ENCODE assay signal across 11 mouse cellular contexts in genomic region chr19:6383470-6383869, GRCm38 (mm10). TPM values are rescaled to one million over a fixed set of nuclear protein-coding genes. Genes with fewer than 3 reads are reported as not detected.
DNase-seq lines count a peak whose midpoint lies in the region; ATAC-seq and TF ChIP-seq lines count a peak whose summit lies in the region.
"Had no signal": no experiment of that assay in that cellular context is flagged by ENCODE, and none has a peak within 500 bp of the region (broad histone marks: within the 10 kb centered on the region; RNA-seq: fewer than 3 reads in every experiment).

No protein-coding gene starts in this region.

- H3K9me3 ChIP-seq in kidney, embryonic 15.5 days (replicated peaks) = no peaks in the 10 kb centered on the region
- H3K9me3 ChIP-seq in embryonic facial prominence, embryonic 10.5 days = no peaks in the 10 kb centered on the region
- no peaks in the 10 kb centered on the region for H3K9me3 ChIP-seq in hindbrain, postnatal 0 days (ENCODE audit: low read length)
- H3K9me3 ChIP-seq: limb, embryonic 12.5 days; stomach, embryonic 15.5 days had no signal

- no peaks in the 10 kb centered on the region for H3K27me3 ChIP-seq in kidney, embryonic 15.5 days
- peaks cover 4% of the 10 kb centered on the region; the same call in 1 of the 2 replicates for H3K27me3 ChIP-seq in embryonic facial prominence, embryonic 10.5 days (replicated peaks; ENCODE audit: low read depth, poor library complexity, severe bottlenecking)
- H3K27me3 ChIP-seq in hindbrain, postnatal 0 days (ENCODE audit: insufficient read depth, low read length) = no peaks in the 10 kb centered on the region
- H3K27me3 ChIP-seq: stomach, embryonic 15.5 days had no signal

- peaks cover 50% of the 10 kb centered on the region for H3K4me1 ChIP-seq in kidney, embryonic 15.5 days
- peaks cover 32% of the 10 kb centered on the region for H3K4me1 ChIP-seq in embryonic facial prominence, embryonic 10.5 days
- peaks cover 4% of the 10 kb centered on the region; the same call in 1 of the 2 replicates for H3K4me1 ChIP-seq in hindbrain, postnatal 0 days (ENCODE audit: insufficient read depth, low read length)

- H3K4me2 ChIP-seq in kidney, embryonic 15.5 days = no peak overlapping the region
- H3K4me2 ChIP-seq in hindbrain, postnatal 0 days (ENCODE audit: low read depth, low read length) = no peak overlapping the region
- H3K4me2 ChIP-seq: limb, embryonic 12.5 days had no signal

- TF ChIP-seq CTCF in hindbrain, postnatal 0 days (IDR thresholded peaks at IDR 0.05; ENCODE audit: low read depth) = no peak

- H3K36me3 ChIP-seq in kidney, embryonic 15.5 days = peaks cover 15% of the 10 kb centered on the region
- H3K36me3 ChIP-seq in embryonic facial prominence, embryonic 10.5 days (replicated peaks) = peaks cover 26% of the 10 kb centered on the region
- H3K36me3 ChIP-seq in hindbrain, postnatal 0 days (ENCODE audit: insufficient read depth, low read length) = peaks cover 3% of the 10 kb centered on the region; the same call in 1 of the 2 replicates
- H3K36me3 ChIP-seq: stomach, embryonic 15.5 days had no signal

- no peak overlapping the region for H3K9ac ChIP-seq in kidney, embryonic 15.5 days
- no peak overlapping the region for H3K9ac ChIP-seq in hindbrain, postnatal 0 days (replicated peaks; ENCODE audit: low read length)
- H3K9ac ChIP-seq: limb, embryonic 12.5 days; stomach, embryonic 15.5 days had no signal

- H3K27ac ChIP-seq in kidney, embryonic 15.5 days = peak overlapping the region; percentile 87
- 0 out of 2 replicates have a peak overlapping the region, but pooled peaks have one; percentile 0 for H3K27ac ChIP-seq in embryonic facial prominence, embryonic 10.5 days (replicated peaks)
- H3K27ac ChIP-seq in hindbrain, postnatal 0 days = peak overlapping the region; percentile 0; the same call in 1 of the 2 replicates
- H3K27ac ChIP-seq: stomach, embryonic 15.5 days had no signal

- 29% methylated on average over 5 of the region's 5 CpGs for WGBS in kidney, embryonic 15.5 days
- WGBS in embryonic facial prominence, embryonic 10.5 days = 53% methylated on average over 5 of the region's 5 CpGs
- WGBS in hindbrain, postnatal 0 days = 47% methylated on average over 5 of the region's 5 CpGs

- DNase-seq in cerebellum, adult 11-12 months = peak; percentile 30
- no peak for DNase-seq in cerebellum, adult 18-20 months
- DNase-seq in kidney, adult 18-20 months = no peak
- DNase-seq in embryonic facial prominence, embryonic 10.5 days (ENCODE audit: low spot score) = no peak
- no peak for DNase-seq in hindbrain, postnatal 0 days (ENCODE audit: low spot score)
- no peak for DNase-seq in embryo, embryonic 10 days (ENCODE audit: low spot score)

- no peak overlapping the region for H3K4me3 ChIP-seq in kidney, embryonic 15.5 days (replicated peaks)
- H3K4me3 ChIP-seq in embryonic facial prominence, embryonic 10.5 days = no peak overlapping the region
- H3K4me3 ChIP-seq in hindbrain, postnatal 0 days (ENCODE audit: low read length) = no peak overlapping the region
- H3K4me3 ChIP-seq: limb, embryonic 12.5 days; stomach, embryonic 15.5 days had no signal

- ATAC-seq in kidney, embryonic 15.5 days (replicated peaks; ENCODE audit: low FRiP score) = peak; percentile 20; the same call in 1 of the 2 replicates
- 0 out of 2 replicates have a peak, but pooled peaks have one; percentile 21 for ATAC-seq in hindbrain, postnatal 0 days
- no peak for ATAC-seq in megakaryocyte progenitor cell, adult 5-6 weeks (replicated peaks; ENCODE audit: poor library complexity)

RNA-seq across cellular contexts. Expression of gene Pygm, which starts 0.7 kb away (rescaled TPM):
- 28.2 and 30.4 TPM in 2 replicates for polyA plus RNA-seq in kidney, embryonic 15.5 days (2015; fragmentation: Nextera tagmentation; extraction: Ambion mirVana)
- polyA plus RNA-seq in embryonic facial prominence, embryonic 10.5 days (2016; fragmentation: Nextera tagmentation; extraction: Ambion mirVana) = 1.1 and 2.2 TPM in 2 replicates
- total RNA-seq in hindbrain, postnatal 0 days (2014; rRNA removed) = 11.9 and 18.3 TPM in 2 replicates
- 10.4 and 12.6 TPM in 2 replicates for polyA plus RNA-seq in hindbrain, postnatal 0 days (2015; fragmentation: Nextera tagmentation; extraction: Ambion mirVana)
- 0.30 and 1.5 TPM in 2 replicates for total RNA-seq in megakaryocyte progenitor cell, adult 5-6 weeks (2015)
- 0.47 TPM in 1 of 2 replicates, not detected in the other for total RNA-seq in megakaryocyte progenitor cell, adult 5-6 weeks (2017)

RNA-seq across cellular contexts. Expression of gene Rasgrp2, which starts 15.7 kb away (rescaled TPM):
- 89.5 and 97.6 TPM in 2 replicates for polyA plus RNA-seq in kidney, embryonic 15.5 days (2015; fragmentation: Nextera tagmentation; extraction: Ambion mirVana)
- polyA plus RNA-seq in embryonic facial prominence, embryonic 10.5 days (2016; fragmentation: Nextera tagmentation; extraction: Ambion mirVana) = 14.2 and 18.6 TPM in 2 replicates
- 250 and 283 TPM in 2 replicates for total RNA-seq in hindbrain, postnatal 0 days (2014; rRNA removed)
- 230 and 252 TPM in 2 replicates for polyA plus RNA-seq in hindbrain, postnatal 0 days (2015; fragmentation: Nextera tagmentation; extraction: Ambion mirVana)
- 223 and 244 TPM in 2 replicates for total RNA-seq in megakaryocyte progenitor cell, adult 5-6 weeks (2015)
- 283 and 290 TPM in 2 replicates for total RNA-seq in megakaryocyte progenitor cell, adult 5-6 weeks (2017)

RNA-seq across cellular contexts. Expression of gene Sf1, which starts 20.0 kb away (rescaled TPM):
- polyA plus RNA-seq in kidney, embryonic 15.5 days (2015; fragmentation: Nextera tagmentation; extraction: Ambion mirVana) = 155 and 165 TPM in 2 replicates
- 185 and 205 TPM in 2 replicates for polyA plus RNA-seq in embryonic facial prominence, embryonic 10.5 days (2016; fragmentation: Nextera tagmentation; extraction: Ambion mirVana)
- 89.0 and 89.4 TPM in 2 replicates for total RNA-seq in hindbrain, postnatal 0 days (2014; rRNA removed)
- polyA plus RNA-seq in hindbrain, postnatal 0 days (2015; fragmentation: Nextera tagmentation; extraction: Ambion mirVana) = 80.2 and 84.9 TPM in 2 replicates
- 268 and 287 TPM in 2 replicates for total RNA-seq in megakaryocyte progenitor cell, adult 5-6 weeks (2015)
- 156 and 192 TPM in 2 replicates for total RNA-seq in megakaryocyte progenitor cell, adult 5-6 weeks (2017)

RNA-seq across cellular contexts. Expression of gene Nrxn2, which starts 35.1 kb away (rescaled TPM):
- 6.3 TPM in 2 replicates for polyA plus RNA-seq in kidney, embryonic 15.5 days (2015; fragmentation: Nextera tagmentation; extraction: Ambion mirVana)
- polyA plus RNA-seq in embryonic facial prominence, embryonic 10.5 days (2016; fragmentation: Nextera tagmentation; extraction: Ambion mirVana) = 1.9 TPM in 2 replicates
- 355 and 426 TPM in 2 replicates for total RNA-seq in hindbrain, postnatal 0 days (2014; rRNA removed)
- 54.4 and 60.4 TPM in 2 replicates for polyA plus RNA-seq in hindbrain, postnatal 0 days (2015; fragmentation: Nextera tagmentation; extraction: Ambion mirVana)
- total RNA-seq in megakaryocyte progenitor cell, adult 5-6 weeks (2015) = not detected in 2 replicates
- total RNA-seq in megakaryocyte progenitor cell, adult 5-6 weeks (2017) = not detected in 2 replicates
- total RNA-seq: megakaryocyte, adult 5-6 weeks had no signal

RNA-seq across cellular contexts. Expression of gene Map4k2, which starts 42.5 kb away (rescaled TPM):
- polyA plus RNA-seq in kidney, embryonic 15.5 days (2015; fragmentation: Nextera tagmentation; extraction: Ambion mirVana) = 18.7 and 21.9 TPM in 2 replicates
- 11.0 and 14.0 TPM in 2 replicates for polyA plus RNA-seq in embryonic facial prominence, embryonic 10.5 days (2016; fragmentation: Nextera tagmentation; extraction: Ambion mirVana)
- total RNA-seq in hindbrain, postnatal 0 days (2014; rRNA removed) = 102 TPM in 2 replicates
- polyA plus RNA-seq in hindbrain, postnatal 0 days (2015; fragmentation: Nextera tagmentation; extraction: Ambion mirVana) = 18.6 and 21.4 TPM in 2 replicates
- total RNA-seq in megakaryocyte progenitor cell, adult 5-6 weeks (2015) = 15.8 and 16.3 TPM in 2 replicates
- 30.5 and 45.4 TPM in 2 replicates for total RNA-seq in megakaryocyte progenitor cell, adult 5-6 weeks (2017)

Comparison
In these comparisons a context has a peak if more than half of its experiments do, and no peak if none do; other contexts are left out.
1. H3K27ac ChIP-seq: peak in every context shown above with its lines; median percentile 87 in kidney, embryonic 15.5 days; 0 in embryonic facial prominence, embryonic 10.5 days; 0 in hindbrain, postnatal 0 days.